Mouse (Mus musculus) erythroblast, embryonic 14.5 days (primary cell): ENCODE results near the gene Scnn1g. TPM values are rescaled to one million over a fixed set of nuclear protein-coding genes. Genes with fewer than 3 reads are reported as not detected.

ENCODE experiments used
- H3K27me3 ChIP-seq: 2 replicates; pipeline ENCODE4 v1.6.1; 2012; ENCODE audit warnings: inconsistent platforms; ENCODE audit not compliant: control insufficient read depth
- H3K36me3 ChIP-seq: 2 replicates; pipeline ENCODE4 v1.6.1; 2012; ENCODE audit warnings: mild to moderate bottlenecking, inconsistent platforms; ENCODE audit not compliant: control insufficient read depth
- H3K4me1 ChIP-seq: 2 replicates; pipeline ENCODE4 v1.6.1; 2012; ENCODE audit warnings: inconsistent platforms; ENCODE audit not compliant: control insufficient read depth
- H3K4me3 ChIP-seq: replicated peaks from 2 replicates; pipeline ENCODE3; 2012; ENCODE audit warnings: moderate library complexity, mild to moderate bottlenecking, inconsistent platforms
- H3K9me3 ChIP-seq: 2 replicates; pipeline ENCODE4 v1.6.1; 2012; ENCODE audit warnings: low read length, inconsistent platforms, mixed read lengths; ENCODE audit not compliant: control insufficient read depth
- GATA1 ChIP-seq: IDR thresholded peaks from 2 replicates; pipeline ENCODE4 v1.6.1; 2012; ENCODE audit warnings: low read length, inconsistent platforms, mixed read lengths
- TAL1 ChIP-seq: IDR thresholded peaks from 3 replicates; pipeline ENCODE4 v1.6.1; 2012; ENCODE audit warnings: low read length, inconsistent platforms, mixed read lengths
- polyA plus RNA-seq: library from polyadenylated mRNA; stranded (reverse); fragments of >175 nt; gene quantifications from 2 replicates; pipeline ENCODE4 v1.2.3, GENCODE M21; 2012

The Scnn1g gene
- polyA plus RNA-seq, 1 experiment, result not detected

- H3K4me3 ChIP-seq, result no peak overlapping the region
- TF ChIP-seq TAL1, result no peak
- TF ChIP-seq GATA1, result no peak
- peaks cover 4% of the 10 kb centered on the region; the same call in 1 of the 2 replicates for H3K9me3 ChIP-seq
- H3K36me3 ChIP-seq, result no peaks in the 10 kb centered on the region
- no peaks in the 10 kb centered on the region for H3K27me3 ChIP-seq
- no peaks in the 10 kb centered on the region for H3K4me1 ChIP-seq
These were observed 29.0 kb downstream of the Scnn1g start for GRCm38 (mm10) chr7:121763328-121763727.

- no peak overlapping the region for H3K4me3 ChIP-seq
- no peaks in the 10 kb centered on the region for H3K4me1 ChIP-seq
- no peaks in the 10 kb centered on the region for H3K27me3 ChIP-seq
- TF ChIP-seq TAL1 (no peak), GATA1 (no peak)
- H3K36me3 ChIP-seq, result no peaks in the 10 kb centered on the region
- H3K9me3 ChIP-seq, result peaks cover 4% of the 10 kb centered on the region; the same call in 1 of the 2 replicates
These were observed 33.6 kb downstream of the Scnn1g start for GRCm38 (mm10) chr7:121767900-121768299.

- TF ChIP-seq GATA1, result no peak
- TF ChIP-seq TAL1, result no peak
- H3K4me1 ChIP-seq, result no peaks in the 10 kb centered on the region
- H3K4me3 ChIP-seq, result no peak overlapping the region
- peaks cover 4% of the 10 kb centered on the region; the same call in 1 of the 2 replicates for H3K9me3 ChIP-seq
- no peaks in the 10 kb centered on the region for H3K36me3 ChIP-seq
- H3K27me3 ChIP-seq, result no peaks in the 10 kb centered on the region
These were observed 34.7 kb downstream of the Scnn1g start for GRCm38 (mm10) chr7:121768983-121769382.

- TF ChIP-seq TAL1 (no peak), GATA1 (no peak)
- no peaks in the 10 kb centered on the region for H3K36me3 ChIP-seq
These were observed 44.3 kb downstream of the Scnn1g start for GRCm38 (mm10) chr7:121778553-121778952.

GRCm38 (mm10) chr7:121778980-121779379 is 44.7 kb downstream of the Scnn1g start:
- no peaks in the 10 kb centered on the region for H3K36me3 ChIP-seq
- no peak overlapping the region for H3K4me3 ChIP-seq
- TF ChIP-seq TAL1 (no peak), GATA1 (no peak)
- no peaks in the 10 kb centered on the region for H3K9me3 ChIP-seq
- H3K4me1 ChIP-seq, result peaks cover 12% of the 10 kb centered on the region
- no peaks in the 10 kb centered on the region for H3K27me3 ChIP-seq

More at GRCm38 (mm10) chr7:121778553-121778952, 44.3 kb downstream of the Scnn1g start:
- H3K9me3 ChIP-seq, result no peaks in the 10 kb centered on the region
- no peak overlapping the region for H3K4me3 ChIP-seq
- H3K27me3 ChIP-seq, result no peaks in the 10 kb centered on the region
- peaks cover 12% of the 10 kb centered on the region for H3K4me1 ChIP-seq

- no peaks in the 10 kb centered on the region for H3K27me3 ChIP-seq
- peaks cover 12% of the 10 kb centered on the region for H3K4me1 ChIP-seq
- H3K4me3 ChIP-seq, result no peak overlapping the region
- TF ChIP-seq TAL1 (no peak), GATA1 (no peak)
- H3K9me3 ChIP-seq, result no peaks in the 10 kb centered on the region
- H3K36me3 ChIP-seq, result no peaks in the 10 kb centered on the region
These were observed 45.1 kb downstream of the Scnn1g start for GRCm38 (mm10) chr7:121779409-121779808.

GRCm38 (mm10) chr7:121782188-121782909 is 48.1 kb downstream of the Scnn1g start:
- H3K27me3 ChIP-seq, result no peaks in the 10 kb centered on the region
- peaks cover 12% of the 10 kb centered on the region for H3K4me1 ChIP-seq

GRCm38 (mm10) chr7:121785651-121786228 is 51.5 kb downstream of the Scnn1g start:
- H3K4me1 ChIP-seq, result no peaks in the 10 kb centered on the region
- no peak for TF ChIP-seq GATA1
- TF ChIP-seq TAL1, result no peak
- no peaks in the 10 kb centered on the region for H3K36me3 ChIP-seq
- peaks cover 5% of the 10 kb centered on the region for H3K9me3 ChIP-seq
- H3K27me3 ChIP-seq, result no peaks in the 10 kb centered on the region
- H3K4me3 ChIP-seq, result no peak overlapping the region

More at GRCm38 (mm10) chr7:121782188-121782909, 48.1 kb downstream of the Scnn1g start:
- no peaks in the 10 kb centered on the region for H3K9me3 ChIP-seq
- no peaks in the 10 kb centered on the region for H3K36me3 ChIP-seq
- TF ChIP-seq GATA1, result no peak
- TF ChIP-seq TAL1, result no peak
- no peak overlapping the region for H3K4me3 ChIP-seq

- H3K4me1 ChIP-seq, result no peaks in the 10 kb centered on the region
- no peak for TF ChIP-seq GATA1
- no peak for TF ChIP-seq TAL1
- no peaks in the 10 kb centered on the region for H3K27me3 ChIP-seq
- peaks cover 15% of the 10 kb centered on the region for H3K9me3 ChIP-seq
- H3K36me3 ChIP-seq, result no peaks in the 10 kb centered on the region
- H3K4me3 ChIP-seq, result no peak overlapping the region
These were observed 63.5 kb downstream of the Scnn1g start for GRCm38 (mm10) chr7:121797781-121798180.

- no peaks in the 10 kb centered on the region for H3K9me3 ChIP-seq
- H3K36me3 ChIP-seq, result no peaks in the 10 kb centered on the region
- H3K27me3 ChIP-seq, result no peaks in the 10 kb centered on the region
- TF ChIP-seq GATA1 (no peak), TAL1 (no peak)
- no peaks in the 10 kb centered on the region for H3K4me1 ChIP-seq
- no peak overlapping the region for H3K4me3 ChIP-seq
These were observed 68.2 kb downstream of the Scnn1g start for GRCm38 (mm10) chr7:121802471-121802870.
